Mouse (Mus musculus) spleen, adult 18-20 months (tissue): Measurements from ENCODE around the gene Lrig3.

Experiments
- DNase-seq, 2 experiments: peaks; one replicate each; pipeline ENCODE4 v3.0.0; 2022; ENCODE audit warnings: mixed read lengths in 2 of 2

The Lrig3 gene

DNA sequence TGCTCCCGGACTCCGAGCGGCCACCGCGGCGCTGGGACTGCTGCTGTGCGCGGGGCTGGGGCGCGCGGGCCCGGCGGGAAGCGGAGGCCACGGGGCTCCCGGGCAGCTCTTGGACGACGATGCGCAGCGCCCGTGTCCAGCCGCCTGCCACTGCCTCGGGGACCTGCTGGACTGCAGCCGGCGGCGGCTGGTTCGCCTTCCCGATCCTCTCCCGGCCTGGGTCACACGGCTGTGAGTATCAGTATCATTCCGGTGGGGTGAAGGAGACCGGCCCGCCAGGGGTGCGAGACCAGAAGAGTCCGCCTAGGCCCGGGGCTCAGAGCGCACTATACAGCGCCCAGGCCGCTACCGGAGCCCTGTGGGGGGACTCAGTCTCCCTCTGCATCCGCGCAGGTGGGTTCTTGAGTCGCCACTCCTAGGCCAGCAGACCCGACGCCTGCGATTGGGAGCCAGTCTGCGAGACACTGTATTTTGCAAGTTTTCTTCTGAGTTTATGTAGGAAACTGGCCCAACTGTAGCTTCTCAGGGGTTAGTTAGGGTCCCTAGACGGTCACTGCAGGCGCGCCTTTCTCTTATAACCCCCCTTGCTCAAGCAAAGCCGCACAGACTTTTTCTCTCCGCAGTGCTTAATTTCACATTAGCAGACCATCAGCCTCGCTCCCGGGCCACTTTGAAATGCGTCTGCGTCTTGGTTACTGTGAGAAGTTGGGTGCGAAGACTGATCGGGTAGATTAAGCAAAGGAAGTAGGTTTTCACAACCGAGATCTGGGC, 698 bp downstream of the Lrig3 start:
- peak in 1 of 2 experiments; percentile 2 for DNase-seq

- no peak for DNase-seq
These were observed 1.6 kb downstream of the Lrig3 start for GRCm38 (mm10) chr10:125967436-125968160.

GRCm38 (mm10) chr10:125968191-125969132, 2.5 kb downstream of the Lrig3 start:
- DNase-seq, result no peak

DNA sequence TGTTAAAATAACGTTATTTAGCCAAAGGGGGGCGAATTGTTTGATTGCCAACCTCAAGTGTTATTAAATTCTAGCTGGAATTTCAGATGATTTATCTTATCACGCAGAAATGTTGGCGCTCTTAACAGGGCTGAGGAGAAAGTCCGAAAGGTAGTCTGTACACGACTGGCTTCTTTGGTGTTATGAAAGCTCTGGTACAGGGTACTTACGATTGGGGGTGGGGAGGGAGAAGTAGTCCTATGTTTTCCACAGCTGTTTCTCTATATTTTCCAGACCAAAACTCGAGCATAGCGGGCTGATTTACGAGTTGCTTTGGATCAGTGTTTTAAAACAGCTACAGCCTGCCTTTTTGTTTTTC, 3.1 kb downstream of the Lrig3 start:
- no peak for DNase-seq

- no peak for DNase-seq
These were observed 4.1 kb downstream of the Lrig3 start for GRCm38 (mm10) chr10:125970031-125970430.

DNA sequence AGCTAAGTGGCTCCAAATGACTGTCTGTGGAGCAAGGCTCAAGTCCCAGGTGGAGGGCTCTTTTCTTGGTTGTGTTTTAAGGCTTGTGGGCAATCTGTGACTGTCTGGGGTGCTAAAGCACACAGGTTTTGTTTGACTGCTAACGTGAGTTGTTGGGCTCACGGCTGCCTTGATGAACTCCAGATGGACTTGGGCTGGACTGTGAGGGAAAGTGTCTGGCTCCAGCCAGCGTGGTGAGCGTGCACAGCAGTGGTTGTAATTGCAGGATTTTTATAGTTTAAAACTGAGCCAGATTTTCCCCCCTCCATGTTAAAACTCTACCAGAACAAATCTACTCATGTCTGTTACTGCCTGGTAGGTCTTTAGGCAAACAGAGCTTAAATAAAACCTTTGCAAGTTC, 4.5 kb downstream of the Lrig3 start:
- no peak for DNase-seq

DNA sequence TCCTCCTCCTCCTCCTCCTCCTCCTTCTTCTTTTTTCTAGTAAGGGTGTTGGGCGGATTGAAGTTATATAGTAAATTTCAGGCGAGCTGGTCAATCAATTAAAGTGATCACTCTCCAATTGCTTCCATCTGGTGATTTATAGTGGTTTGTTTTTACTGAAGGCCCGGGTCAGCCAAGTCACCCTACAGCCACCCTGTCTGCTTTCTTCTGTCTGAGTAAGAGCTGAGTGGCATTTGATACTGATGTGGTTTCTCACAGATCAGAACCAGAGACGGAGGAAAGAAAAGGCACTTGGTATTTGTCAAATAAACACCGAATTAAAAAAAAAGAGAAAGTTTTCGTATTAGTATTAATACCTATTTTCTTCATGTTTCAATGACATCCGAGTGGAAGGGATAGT, 7.8 kb downstream of the Lrig3 start:
- no peak for DNase-seq

DNA sequence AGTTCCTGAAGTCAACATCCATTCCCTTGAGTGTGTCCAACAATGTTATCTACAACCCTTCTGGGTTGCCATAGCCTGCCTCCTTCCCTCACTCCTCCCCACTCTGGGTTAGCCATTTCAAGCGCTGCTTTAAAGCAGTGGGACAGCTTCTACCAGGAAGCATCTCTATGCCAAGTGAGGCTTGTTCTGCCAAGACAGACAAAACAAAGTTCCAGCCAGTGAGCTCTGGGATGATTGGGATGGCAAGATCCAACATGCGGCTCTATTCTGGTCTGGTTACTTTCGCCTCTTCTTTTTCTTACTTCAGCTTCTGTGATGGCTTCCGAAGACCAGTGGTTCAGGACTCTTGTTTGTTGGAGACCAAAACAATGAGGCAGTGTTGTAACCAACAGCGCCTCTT, 16.0 kb downstream of the Lrig3 start:
- DNase-seq, result no peak

GRCm38 (mm10) chr10:125984473-125985035, 18.6 kb downstream of the Lrig3 start:
- DNase-seq, result no peak

GRCm38 (mm10) chr10:125985795-125986194, 19.8 kb downstream of the Lrig3 start:
- no peak for DNase-seq

- DNase-seq, result no peak
These were observed 20.5 kb downstream of the Lrig3 start for GRCm38 (mm10) chr10:125986443-125986842.

GRCm38 (mm10) chr10:125987307-125987706, 21.3 kb downstream of the Lrig3 start:
- DNase-seq, result no peak

DNA sequence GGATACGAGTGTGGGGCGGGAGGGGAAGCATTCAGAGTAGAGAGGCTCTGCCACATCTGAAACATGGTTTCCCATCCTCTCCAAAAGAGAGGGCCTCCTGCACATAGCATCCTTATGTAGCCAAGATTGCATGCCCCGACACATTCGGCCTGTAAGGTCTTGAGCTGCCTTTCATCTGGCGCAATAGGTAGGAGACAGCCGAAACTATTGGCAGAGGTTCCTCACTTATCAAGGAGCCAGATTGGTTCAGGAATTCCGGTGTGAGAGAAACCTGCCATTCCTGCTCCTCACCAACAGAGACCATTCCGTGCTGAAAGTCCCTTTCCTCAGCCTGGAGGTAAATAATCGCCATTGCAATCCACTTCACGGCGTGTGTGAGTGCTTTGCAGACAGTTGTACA, 22.1 kb downstream of the Lrig3 start:
- DNase-seq, result no peak

DNA sequence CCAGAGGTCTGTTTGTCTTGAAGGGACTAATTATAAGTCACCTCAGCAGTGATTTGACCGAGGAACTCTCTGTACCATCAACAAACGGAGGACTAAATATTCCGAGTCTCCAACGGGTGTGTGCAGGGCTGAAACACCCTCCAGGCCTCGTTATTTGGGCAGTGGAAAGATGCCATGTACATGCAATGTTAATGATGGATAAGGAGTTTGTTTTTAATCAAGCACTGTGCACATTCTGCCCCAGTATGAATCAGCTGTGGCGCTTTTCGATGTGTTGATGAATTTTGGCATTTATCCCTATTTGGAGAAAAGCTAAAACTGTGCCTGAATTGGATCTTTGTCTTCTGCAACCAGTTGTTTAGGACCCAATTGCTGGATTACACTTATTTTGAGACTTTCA, 23.9 kb downstream of the Lrig3 start:
- no peak for DNase-seq

DNA sequence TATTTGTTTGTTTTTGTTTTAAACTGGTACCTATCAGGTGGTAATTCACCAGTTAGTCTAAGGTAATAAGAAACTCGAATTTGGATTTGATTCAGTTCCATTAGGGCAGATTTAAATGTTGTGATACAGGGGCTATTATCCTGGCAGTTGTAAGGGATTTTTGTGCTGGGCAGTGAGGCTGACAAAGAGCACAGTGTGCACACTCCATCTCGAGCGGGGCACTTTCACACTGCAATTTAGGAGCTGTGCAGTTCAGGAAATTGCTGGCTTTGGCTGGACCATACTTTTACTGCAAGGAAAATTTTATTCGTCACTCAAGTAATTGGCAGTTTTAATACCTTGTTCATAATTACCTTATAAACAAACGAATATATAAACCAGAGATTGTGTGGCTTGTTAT, 24.4 kb downstream of the Lrig3 start:
- DNase-seq, result no peak

GRCm38 (mm10) chr10:125991819-125992218, 25.9 kb downstream of the Lrig3 start:
- no peak for DNase-seq

DNA sequence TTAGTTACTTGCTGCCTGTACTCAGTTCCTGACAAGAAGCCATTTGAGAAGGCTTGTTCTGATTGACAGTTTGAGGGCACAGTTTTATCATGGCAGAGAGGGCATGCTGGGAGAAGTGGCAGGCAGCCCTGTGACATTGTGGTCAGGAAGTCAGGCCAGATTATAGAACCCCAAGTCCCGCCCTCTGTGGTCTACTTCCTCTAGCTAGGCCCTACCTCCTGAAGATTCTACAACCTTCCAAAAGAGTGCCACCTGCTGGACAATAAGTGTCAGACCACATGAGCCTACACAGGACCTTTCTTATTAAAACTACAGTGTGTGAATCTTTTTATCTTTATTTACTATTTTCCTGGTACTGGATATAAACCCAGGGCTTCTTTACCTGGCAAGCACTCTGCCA, 28.9 kb downstream of the Lrig3 start:
- DNase-seq, result no peak

DNA sequence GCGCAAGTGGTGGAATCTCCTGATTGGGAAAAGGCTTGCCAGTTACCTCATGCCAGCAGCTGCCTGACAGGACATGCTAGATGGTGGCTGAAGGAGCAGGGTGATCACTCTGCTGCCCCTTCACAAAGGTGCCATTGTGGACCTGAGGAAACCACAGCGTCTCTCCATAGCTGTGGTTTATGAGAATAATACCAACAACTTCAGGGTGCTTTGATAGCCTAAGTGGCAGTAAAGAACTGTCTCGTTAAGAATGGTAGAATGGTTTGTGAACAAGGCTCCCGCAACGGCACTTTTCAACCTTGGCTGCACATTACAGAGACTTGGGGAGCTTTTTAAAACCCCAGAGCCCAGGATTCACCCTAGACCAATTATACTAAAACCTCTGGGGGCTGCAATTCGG, 29.7 kb downstream of the Lrig3 start:
- no peak for DNase-seq

DNA sequence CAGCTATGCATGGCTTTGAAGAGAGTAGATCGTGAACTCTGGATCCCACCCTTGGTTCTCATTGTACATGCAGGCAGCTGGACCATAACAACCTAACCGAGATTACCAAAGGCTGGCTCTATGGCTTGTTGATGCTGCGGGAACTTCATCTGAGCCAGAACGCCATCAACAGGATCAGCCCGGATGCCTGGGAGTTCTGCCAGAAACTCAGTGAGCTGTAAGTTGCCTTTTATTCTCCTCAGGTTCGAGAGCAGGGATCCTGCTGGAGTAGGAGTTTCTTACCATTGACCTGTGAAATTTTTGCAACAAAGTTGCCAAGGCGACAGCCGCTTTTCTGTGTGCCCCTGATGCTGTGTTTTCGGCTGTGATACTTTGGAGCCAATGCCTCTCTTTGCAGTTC, 31.0 kb downstream of the Lrig3 start:
- DNase-seq, result no peak

- DNase-seq, result no peak
These were observed 33.6 kb downstream of the Lrig3 start for GRCm38 (mm10) chr10:125999561-125999960.

GRCm38 (mm10) chr10:126000861-126001390, 35.0 kb downstream of the Lrig3 start:
- no peak for DNase-seq

- DNase-seq, result no peak
These were observed 36.2 kb downstream of the Lrig3 start for GRCm38 (mm10) chr10:126002081-126002755.
